Mouse (Mus musculus): ENCODE measurements around the gene Lctl.

DNA sequence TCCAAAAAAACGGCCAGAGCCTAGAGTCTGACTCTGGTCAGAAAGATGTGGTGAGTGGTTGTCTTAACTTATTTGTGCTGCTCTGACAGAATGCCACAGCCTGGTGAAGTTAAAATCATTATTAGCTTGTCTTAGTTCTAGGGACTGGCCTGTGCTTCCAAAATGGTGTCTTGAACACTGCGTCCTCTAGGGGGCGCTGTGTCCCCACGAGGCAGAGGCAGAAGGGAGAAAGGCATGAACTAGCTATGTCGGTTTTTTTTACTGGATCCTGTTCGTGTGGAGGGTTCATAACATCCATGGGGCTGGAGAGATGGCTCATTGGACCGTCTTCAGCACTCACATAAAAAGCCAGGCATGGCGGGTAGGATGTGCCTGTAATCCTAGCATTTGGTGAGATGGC is 3.0 kb downstream of the Lctl start:
- TF ChIP-seq CTCF (IDR thresholded peaks at IDR 0.05; ENCODE audit: low read depth) (peak; percentile 98), EP300 (IDR thresholded peaks at IDR 0.05; ENCODE audit: low read depth) (no peak)

Measured in liver, embryonic 14.5 days (tissue).